Mouse (Mus musculus) embryonic facial prominence, embryonic 12.5 days (tissue): ENCODE data around the gene Kifc3. TPM values are rescaled to one million over a fixed set of nuclear protein-coding genes. Genes with fewer than 3 reads are reported as not detected.

ENCODE experiments used
- ATAC-seq: fragments of 200-750 bp; cut with Nextera tagmentation; 2 replicates; pipeline ENCODE4 v1.8.0; 2017; ENCODE audit not compliant: insufficient number of reproducible peaks, insufficient read depth, low FRiP score, low TSS enrichment
- H3K27ac ChIP-seq: fragments of 300-500 bp; sonication (generic); 2 replicates; pipeline ENCODE4 v1.5.1; 2016; ENCODE audit warnings: mild to moderate bottlenecking
- H3K27me3 ChIP-seq: fragments of 300-500 bp; sonication (generic); 2 replicates; pipeline ENCODE4 v1.6.1; 2016; ENCODE audit warnings: mild to moderate bottlenecking, moderate library complexity
- H3K36me3 ChIP-seq: fragments of 300-500 bp; sonication (generic); 2 replicates; pipeline ENCODE4 v1.6.1; 2016; ENCODE audit warnings: mild to moderate bottlenecking
- H3K4me1 ChIP-seq: fragments of 300-500 bp; sonication (generic); 2 replicates; pipeline ENCODE4 v1.6.1; 2016
- H3K4me2 ChIP-seq: fragments of 300-500 bp; sonication (generic); replicated peaks from 2 replicates; pipeline ENCODE4 v1.6.1; 2016; ENCODE audit warnings: mild to moderate bottlenecking, moderate library complexity
- H3K4me3 ChIP-seq: fragments of 300-500 bp; sonication (generic); 2 replicates; pipeline ENCODE4 v1.5.1; 2016; ENCODE audit warnings: mild to moderate bottlenecking
- H3K9ac ChIP-seq: fragments of 300-500 bp; sonication (generic); 2 replicates; pipeline ENCODE4 v1.6.1; 2016; ENCODE audit warnings: mild to moderate bottlenecking, moderate library complexity
- H3K9me3 ChIP-seq: fragments of 300-500 bp; sonication (generic); 2 replicates; pipeline ENCODE4 v1.6.1; 2016; ENCODE audit warnings: mild to moderate bottlenecking, moderate library complexity
- WGBS: fragments of 180-500 bp; shearing (Covaris S2); methylation state at CpG from one replicate; pipeline ENCODE4 v1.1.7; 2016; 5-methylcytosine and 5-hydroxymethylcytosine counted together
- polyA plus RNA-seq: library from polyadenylated mRNA; unstranded; fragments of >200 nt; fragmentation: Nextera tagmentation; extraction: Ambion mirVana; gene quantifications from 2 replicates; pipeline ENCODE4 v1.2.1, GENCODE M21; 2016

Gene Kifc3
- polyA plus RNA-seq, 1 experiment from 2014 or later, result 11.7 TPM

DNA sequence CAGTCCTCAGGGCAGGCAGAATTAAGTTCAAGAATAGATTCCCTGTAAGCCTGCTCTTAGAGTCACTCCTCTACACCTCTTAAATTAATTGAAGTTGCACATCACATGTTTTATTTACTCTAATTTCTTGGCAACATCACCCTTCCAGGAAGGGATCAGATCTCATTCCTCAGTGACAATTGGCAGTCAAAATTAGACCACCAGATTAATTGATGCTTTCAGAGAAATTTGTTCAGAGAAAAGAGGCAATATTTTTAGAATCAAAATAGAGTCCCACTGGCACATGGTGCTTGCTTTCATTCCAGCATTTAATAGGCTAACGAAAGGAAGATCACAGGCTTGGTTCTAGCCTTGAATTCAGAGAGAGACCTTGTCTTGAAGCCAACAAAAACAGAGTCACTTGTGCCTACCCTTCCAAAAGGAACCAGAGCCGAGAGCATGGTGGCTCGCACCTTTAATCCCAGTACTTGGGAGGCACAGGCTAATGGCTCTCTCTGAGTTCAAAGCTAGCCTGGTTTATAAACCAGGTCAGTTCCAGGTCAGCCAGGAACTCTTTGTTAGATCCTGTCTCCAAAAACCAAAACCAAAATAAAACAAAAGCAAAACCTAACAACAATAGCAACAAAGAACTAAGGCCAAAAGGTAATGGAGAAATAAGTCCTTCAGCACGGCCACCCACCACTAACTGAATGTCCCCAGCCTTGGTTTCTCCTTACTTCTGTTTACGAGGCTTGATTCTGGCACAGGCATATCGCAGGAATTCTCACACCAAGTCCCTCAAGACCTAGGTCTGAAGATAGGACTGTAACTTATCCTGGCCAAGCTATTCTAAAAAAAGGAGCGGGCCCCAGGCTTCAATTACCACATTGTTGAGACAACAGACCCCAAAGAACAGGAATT lies 23.9 kb upstream of the Kifc3 start:
- Histone ChIP-seq H3K4me1 (peaks cover 11% of the 10 kb centered on the region), H3K9me3 (no peaks in the 10 kb centered on the region), H3K9ac (no peak overlapping the region), H3K4me2 (no peak overlapping the region), H3K27me3 (no peaks in the 10 kb centered on the region), H3K36me3 (no peaks in the 10 kb centered on the region), H3K27ac (no peak overlapping the region; the same call in 1 of the 2 replicates), H3K4me3 (no peak overlapping the region)
- WGBS, result 44% methylated on average over 7 of the region's 7 CpGs
- ATAC-seq, result no peak

DNA sequence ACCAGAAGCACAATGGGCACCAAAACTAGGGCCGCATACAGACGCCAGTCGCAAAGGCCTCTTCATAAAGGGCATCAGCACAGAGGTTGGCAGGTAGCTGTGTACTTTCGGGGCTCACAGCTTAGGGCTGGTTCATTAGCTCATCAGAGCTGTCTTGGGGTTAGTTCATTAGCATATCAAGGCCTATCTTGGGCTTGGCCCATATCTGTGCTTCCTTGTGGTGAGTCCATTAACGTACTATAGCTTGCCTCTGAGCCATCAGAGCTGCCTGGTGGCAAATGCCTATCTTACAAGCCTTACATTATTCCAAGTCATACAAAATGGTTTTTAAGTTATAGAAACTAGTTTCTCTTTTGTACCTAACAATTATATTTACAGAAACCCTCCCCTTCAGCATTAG lies 21.4 kb upstream of the Kifc3 start:
- WGBS, result 87% methylated on average over 5 of the region's 5 CpGs
- Histone ChIP-seq H3K4me1 (peaks cover 11% of the 10 kb centered on the region), H3K27me3 (no peaks in the 10 kb centered on the region), H3K4me2 (no peak overlapping the region), H3K4me3 (no peak overlapping the region), H3K9me3 (no peaks in the 10 kb centered on the region), H3K36me3 (no peaks in the 10 kb centered on the region), H3K27ac (no peak overlapping the region), H3K9ac (no peak overlapping the region)
- ATAC-seq, result no peak

DNA sequence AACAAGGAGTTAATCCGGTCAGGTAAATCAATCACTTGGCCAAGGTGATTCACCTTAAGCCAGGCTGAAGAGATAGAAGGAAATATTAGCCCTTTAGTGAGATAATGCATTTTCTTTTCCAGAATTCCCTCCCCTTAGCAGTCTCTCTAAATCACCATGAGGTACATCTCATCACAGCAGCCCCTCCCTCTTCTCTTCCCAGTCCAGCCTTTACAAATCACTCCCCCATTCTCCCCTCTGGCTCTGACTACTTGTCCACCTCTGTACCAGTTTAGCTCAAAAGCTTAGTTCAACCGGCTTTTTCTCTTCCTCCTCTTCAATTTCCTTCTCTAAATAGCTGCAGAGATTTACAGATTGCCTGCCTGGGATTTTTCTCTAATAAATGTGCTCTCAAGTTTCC lies 18.4 kb upstream of the Kifc3 start:
- Histone ChIP-seq H3K9me3 (no peaks in the 10 kb centered on the region), H3K4me2 (no peak overlapping the region), H3K4me3 (no peak overlapping the region), H3K36me3 (no peaks in the 10 kb centered on the region), H3K9ac (no peak overlapping the region), H3K27ac (no peak overlapping the region), H3K27me3 (no peaks in the 10 kb centered on the region), H3K4me1 (no peaks in the 10 kb centered on the region)
- no peak for ATAC-seq
- 42% methylated on average over 2 of the region's 2 CpGs for WGBS

DNA sequence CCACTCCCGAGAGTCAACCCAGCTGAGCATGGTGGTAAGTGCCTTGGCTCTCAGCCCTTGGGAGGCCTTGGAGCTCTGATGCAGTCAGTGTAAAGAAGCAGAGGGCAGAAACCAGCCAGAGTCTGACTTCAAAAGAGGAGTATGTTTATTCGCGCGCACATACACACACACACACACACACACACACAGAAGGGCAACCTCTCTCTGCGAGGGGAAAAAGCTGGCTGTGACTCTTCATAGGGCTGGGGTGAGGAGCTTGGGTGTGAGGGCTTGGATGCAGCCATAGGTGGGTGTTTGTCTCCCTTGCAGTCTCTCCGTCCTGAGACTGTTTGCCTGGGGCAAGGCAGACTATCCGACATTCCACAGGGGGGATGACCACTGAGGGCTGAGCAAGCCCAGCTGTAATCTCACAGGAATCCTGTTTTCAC lies 18.0 kb upstream of the Kifc3 start:
- Histone ChIP-seq H3K4me1 (no peaks in the 10 kb centered on the region), H3K9me3 (no peaks in the 10 kb centered on the region), H3K4me3 (no peak overlapping the region), H3K4me2 (no peak overlapping the region), H3K27ac (no peak overlapping the region), H3K9ac (no peak overlapping the region), H3K36me3 (no peaks in the 10 kb centered on the region), H3K27me3 (no peaks in the 10 kb centered on the region)
- WGBS, result 37% methylated on average over 7 of the region's 7 CpGs
- no peak for ATAC-seq

DNA sequence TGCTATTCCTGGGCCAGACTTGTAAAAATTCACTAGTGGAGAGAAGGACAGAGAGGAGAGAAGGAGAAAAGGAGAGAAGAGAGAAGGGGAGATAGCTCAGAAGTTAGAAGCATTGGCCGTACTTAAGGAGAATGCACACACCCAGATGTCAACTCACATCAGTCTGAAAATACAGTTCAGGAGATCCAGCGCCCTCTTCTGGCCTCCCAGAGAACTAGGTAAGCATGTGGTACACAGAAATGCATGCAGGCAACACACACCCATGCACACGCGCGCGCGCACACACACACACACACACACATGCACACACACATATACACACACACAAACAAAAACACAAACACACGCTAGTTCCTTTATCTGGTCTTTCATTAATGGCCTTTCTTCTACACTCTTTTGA lies 17.0 kb upstream of the Kifc3 start:
- H3K4me2 ChIP-seq, result no peak overlapping the region
- no peak for ATAC-seq
- H3K4me3 ChIP-seq, result no peak overlapping the region
- H3K36me3 ChIP-seq, result no peaks in the 10 kb centered on the region
- WGBS, result 84% methylated on average over 8 of the region's 8 CpGs
- no peak overlapping the region for H3K27ac ChIP-seq
- H3K27me3 ChIP-seq, result no peaks in the 10 kb centered on the region
- no peaks in the 10 kb centered on the region for H3K4me1 ChIP-seq
- no peaks in the 10 kb centered on the region for H3K9me3 ChIP-seq
- no peak overlapping the region for H3K9ac ChIP-seq

DNA sequence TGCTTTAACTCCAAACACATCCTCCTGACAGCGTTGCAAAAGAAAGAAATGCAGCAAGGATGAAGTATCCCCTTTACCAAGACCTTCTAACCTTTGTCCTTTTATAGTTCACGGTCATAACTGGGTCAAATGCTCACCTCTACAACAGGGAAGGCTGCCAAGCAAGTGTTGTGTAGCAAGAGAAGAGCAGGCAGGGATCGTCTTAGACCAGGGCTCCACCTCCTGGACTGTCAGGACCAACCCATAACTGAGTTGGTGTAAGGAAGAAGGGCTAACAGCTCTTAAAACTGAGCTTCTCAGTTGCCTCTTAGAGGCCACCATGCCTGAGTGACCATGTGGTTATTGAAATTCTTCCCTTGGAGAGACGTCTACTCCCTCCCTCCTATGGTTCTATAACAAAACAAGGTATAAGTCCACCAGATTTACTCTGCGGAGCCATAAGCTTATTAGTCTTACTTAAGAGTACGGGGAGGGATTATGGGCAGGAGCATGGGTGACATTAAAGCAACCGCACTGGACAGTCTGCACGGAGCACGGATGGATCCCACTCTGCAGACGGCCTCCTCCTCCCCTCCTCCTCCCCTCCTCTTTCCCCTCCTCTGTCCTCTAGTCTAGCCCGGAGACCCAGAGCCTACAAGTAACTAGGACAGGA lies 13.2 kb upstream of the Kifc3 start:
- no peaks in the 10 kb centered on the region for H3K4me1 ChIP-seq
- WGBS, result 70% methylated on average over 11 of the region's 11 CpGs
- H3K4me3 ChIP-seq, result no peak overlapping the region
- no peak overlapping the region for H3K27ac ChIP-seq
- no peaks in the 10 kb centered on the region for H3K36me3 ChIP-seq
- no peaks in the 10 kb centered on the region for H3K9me3 ChIP-seq
- no peaks in the 10 kb centered on the region for H3K27me3 ChIP-seq
- no peak overlapping the region for H3K9ac ChIP-seq
- no peak overlapping the region for H3K4me2 ChIP-seq
- ATAC-seq, result no peak

DNA sequence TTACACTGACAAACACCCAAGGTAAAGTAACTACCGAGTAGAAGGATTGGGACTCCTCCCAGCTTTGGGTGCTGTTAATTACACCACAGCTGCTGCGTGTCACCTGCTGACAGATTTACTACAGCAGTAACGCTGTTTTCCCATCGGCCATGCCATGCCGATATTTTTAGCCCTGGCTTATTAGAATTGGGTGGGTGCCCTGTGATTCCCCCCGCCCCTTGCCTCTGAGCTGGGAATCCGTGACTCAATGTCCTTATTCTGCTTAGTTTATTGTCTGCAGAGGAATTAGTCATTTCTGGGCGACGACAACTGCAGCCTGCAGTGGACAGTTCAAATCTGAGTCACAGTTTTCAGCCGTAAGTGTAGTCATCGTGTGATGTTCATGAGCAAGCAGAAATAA lies 7.3 kb upstream of the Kifc3 start:
- Histone ChIP-seq H3K4me1 (no peaks in the 10 kb centered on the region), H3K9ac (no peak overlapping the region), H3K27me3 (no peaks in the 10 kb centered on the region), H3K36me3 (no peaks in the 10 kb centered on the region), H3K4me3 (no peak overlapping the region), H3K27ac (no peak overlapping the region), H3K9me3 (no peaks in the 10 kb centered on the region), H3K4me2 (no peak overlapping the region)
- no peak for ATAC-seq
- WGBS, result 76% methylated on average over 11 of the region's 11 CpGs

DNA sequence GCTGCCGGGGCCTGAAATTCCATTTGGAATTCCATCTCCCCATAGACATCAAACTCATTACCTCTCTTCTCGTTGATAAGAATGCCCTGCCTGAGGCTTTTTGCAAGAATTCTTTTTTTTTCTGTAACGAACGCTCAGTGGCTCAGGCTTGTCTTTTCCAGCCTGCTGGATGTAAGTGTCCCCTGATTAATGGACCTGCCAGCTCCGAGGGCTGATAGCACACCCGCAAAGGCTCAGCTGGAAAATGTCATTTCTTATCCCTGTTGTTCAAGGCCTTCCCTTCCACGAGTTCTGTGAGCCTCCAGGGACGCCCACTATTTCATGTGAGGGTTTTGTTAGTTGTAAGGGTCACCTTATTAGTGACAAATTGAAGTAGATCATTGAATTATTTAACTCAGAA lies 3.3 kb upstream of the Kifc3 start:
- H3K27me3 ChIP-seq, result no peaks in the 10 kb centered on the region
- ATAC-seq, result no peak

DNA sequence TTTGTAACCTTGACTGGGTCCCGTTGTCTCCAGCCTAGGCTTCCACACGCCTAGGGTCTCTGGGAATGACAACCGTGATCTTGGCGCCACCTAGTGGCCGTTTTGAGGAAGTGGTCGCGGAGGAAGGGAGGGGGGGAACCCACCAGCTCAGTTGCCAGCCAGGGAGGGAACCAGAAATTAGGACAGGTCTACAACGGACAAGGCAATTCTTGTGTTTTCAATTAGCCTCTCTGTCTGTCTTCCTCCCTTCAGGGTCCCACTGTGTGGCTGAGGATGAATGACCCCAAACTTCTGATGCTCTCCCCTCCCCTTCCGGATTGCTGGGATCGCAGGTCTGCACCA lies 1.4 kb upstream of the Kifc3 start:
- H3K4me2 ChIP-seq, result no peak overlapping the region
- 13% methylated on average over 10 of the region's 10 CpGs for WGBS
- no peak overlapping the region for H3K4me3 ChIP-seq
- no peaks in the 10 kb centered on the region for H3K36me3 ChIP-seq
- no peaks in the 10 kb centered on the region for H3K4me1 ChIP-seq
- no peak overlapping the region for H3K27ac ChIP-seq
- ATAC-seq, result no peak
- H3K27me3 ChIP-seq, result no peaks in the 10 kb centered on the region
- H3K9ac ChIP-seq, result no peak overlapping the region
- no peaks in the 10 kb centered on the region for H3K9me3 ChIP-seq

More for the DNA sequence above, 3.3 kb upstream of the Kifc3 start:
- no peak overlapping the region for H3K4me3 ChIP-seq
- H3K4me1 ChIP-seq, result no peaks in the 10 kb centered on the region
- H3K27ac ChIP-seq, result no peak overlapping the region
- 50% methylated on average over 8 of the region's 8 CpGs for WGBS
- no peaks in the 10 kb centered on the region for H3K9me3 ChIP-seq
- no peaks in the 10 kb centered on the region for H3K36me3 ChIP-seq
- H3K4me2 ChIP-seq, result no peak overlapping the region
- H3K9ac ChIP-seq, result no peak overlapping the region

DNA sequence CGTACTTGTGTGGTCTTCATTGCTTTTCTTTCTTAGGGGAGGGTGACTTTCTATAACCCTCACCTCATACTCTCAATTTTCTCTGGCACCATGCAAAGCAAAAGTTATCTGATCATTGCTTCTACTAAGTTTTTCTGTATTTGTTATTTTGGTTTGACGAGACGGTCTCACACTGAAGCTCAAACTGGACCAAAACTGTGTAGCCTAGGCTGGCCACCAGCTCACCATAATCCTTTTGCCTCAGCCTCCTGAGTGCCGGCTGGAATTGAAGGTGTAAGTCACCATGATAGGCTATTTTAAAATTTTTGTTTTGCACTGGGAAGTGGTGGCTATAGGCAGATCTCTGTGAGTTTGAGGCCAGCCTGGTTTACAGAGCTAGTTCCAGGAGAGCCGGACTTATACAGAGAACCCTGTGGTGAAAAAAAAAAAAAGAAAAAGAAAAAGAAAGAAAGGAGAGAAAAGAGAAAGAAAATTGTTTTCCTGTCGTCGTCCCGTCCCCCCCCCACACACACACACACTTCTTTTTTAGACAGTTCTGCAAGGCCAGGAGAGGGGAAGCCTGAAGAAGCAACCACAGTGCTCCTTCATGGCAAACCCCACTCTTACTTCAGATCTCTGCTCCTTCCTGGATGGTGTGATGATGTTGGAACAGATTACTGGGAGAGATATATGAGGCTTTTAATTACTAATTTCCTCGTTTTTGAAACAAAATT lies 870 bp upstream of the Kifc3 start:
- ATAC-seq, result no peak
- Histone ChIP-seq H3K4me3 (no peak overlapping the region), H3K9me3 (no peaks in the 10 kb centered on the region), H3K36me3 (no peaks in the 10 kb centered on the region), H3K9ac (no peak overlapping the region), H3K4me2 (no peak overlapping the region), H3K27me3 (no peaks in the 10 kb centered on the region), H3K4me1 (no peaks in the 10 kb centered on the region), H3K27ac (no peak overlapping the region)
- 50% methylated on average over 9 of the region's 9 CpGs for WGBS

DNA sequence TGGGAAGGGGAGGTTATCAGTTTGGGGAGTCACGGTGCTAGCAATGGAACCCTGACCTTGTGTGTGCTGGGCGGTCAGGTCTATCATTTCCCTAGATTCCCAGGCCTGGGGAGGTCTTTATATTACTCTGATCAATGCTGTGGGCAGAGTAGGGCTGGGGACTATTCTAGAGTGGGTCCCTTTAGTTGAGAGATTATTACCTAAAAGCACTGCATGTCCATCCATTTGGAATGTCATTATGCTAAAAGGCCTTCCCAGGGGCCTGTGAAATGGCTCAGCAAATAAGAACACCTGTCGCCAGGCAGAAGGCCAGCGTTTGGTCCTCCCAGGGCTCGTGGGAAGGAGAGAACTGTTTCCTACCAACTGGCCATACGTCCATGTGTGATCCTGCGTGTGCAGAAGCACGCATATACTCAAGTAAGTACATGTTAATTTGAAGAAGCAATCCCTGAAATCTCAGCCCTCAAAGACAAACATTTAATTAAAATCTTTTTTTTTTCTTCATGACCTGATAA lies 499 bp downstream of the Kifc3 start:
- Histone ChIP-seq H3K9me3 (no peaks in the 10 kb centered on the region), H3K27me3 (no peaks in the 10 kb centered on the region), H3K27ac (no peak overlapping the region), H3K4me3 (no peak overlapping the region), H3K36me3 (no peaks in the 10 kb centered on the region), H3K4me2 (no peak overlapping the region), H3K4me1 (no peaks in the 10 kb centered on the region), H3K9ac (no peak overlapping the region)
- 70% methylated on average over 8 of the region's 8 CpGs for WGBS
- ATAC-seq, result no peak

DNA sequence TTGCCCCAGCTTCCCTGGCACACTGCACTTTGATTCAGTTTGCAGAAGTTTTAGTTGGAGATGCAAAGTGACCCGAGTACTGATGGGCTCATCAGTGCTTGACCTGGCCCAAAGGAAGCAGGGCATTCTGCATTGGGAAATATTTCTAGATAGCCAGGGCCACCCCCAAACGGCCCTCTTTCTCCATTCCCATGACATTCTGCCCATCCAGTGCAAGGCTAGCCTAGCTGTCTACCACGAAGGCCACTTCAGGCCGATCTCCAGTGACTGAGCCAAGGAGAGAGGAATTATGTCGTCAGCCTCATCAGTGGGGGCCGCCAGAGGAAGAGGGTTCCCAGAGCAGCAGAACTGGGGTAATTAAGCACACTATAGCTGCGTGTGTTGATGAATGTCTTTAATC lies 1.1 kb downstream of the Kifc3 start:
- H3K36me3 ChIP-seq, result no peaks in the 10 kb centered on the region
- no peak overlapping the region for H3K4me2 ChIP-seq
- ATAC-seq, result no peak
- no peaks in the 10 kb centered on the region for H3K4me1 ChIP-seq
- H3K9ac ChIP-seq, result no peak overlapping the region
- 58% methylated on average over 7 of the region's 7 CpGs for WGBS
- no peak overlapping the region for H3K4me3 ChIP-seq
- no peak overlapping the region for H3K27ac ChIP-seq
- H3K9me3 ChIP-seq, result no peaks in the 10 kb centered on the region
- no peaks in the 10 kb centered on the region for H3K27me3 ChIP-seq
